Mouse (Mus musculus): Measurements from ENCODE around the gene Ptpn23. TPM values are rescaled to one million over a fixed set of nuclear protein-coding genes. Genes with fewer than 3 reads are reported as not detected.

The Ptpn23 gene
- total RNA-seq, 2 experiments from 2014 or later: 8.5 to 10.0 TPM

- Histone ChIP-seq H3K4me3 (no peak overlapping the region), H3K27ac (no peak overlapping the region)
- no peak for DNase-seq
- intact Hi-C loops (cut with DNase I): no loop called here
- TF ChIP-seq CTCF (IDR thresholded peaks at IDR 0.05): no peak
Observed at GRCm38 (mm10) chr9:110342008-110342407, 66.0 kb downstream of the Ptpn23 start.

- peak overlapping the region; percentile 28; the same call in 1 of the 2 replicates for H3K27ac ChIP-seq
- no peak overlapping the region for H3K4me3 ChIP-seq
- no peak for DNase-seq
- intact Hi-C loops (cut with DNase I): no loop called here
- TF ChIP-seq CTCF (IDR thresholded peaks at IDR 0.05): no peak
Observed at GRCm38 (mm10) chr9:110340037-110340750, 67.8 kb downstream of the Ptpn23 start.

Other genes with a start within 250 kb of the Ptpn23 start
- under 1 TPM in 1 of 2 experiments, not detected in 1; 0.25 TPM for gene Cspg5, start 164.4 kb downstream of the Ptpn23 start, total RNA-seq (2021)
- 1 to 10 TPM; 2.6 to 3.3 TPM for gene Elp6, start 103.0 kb downstream of the Ptpn23 start, total RNA-seq (2021)
- 10 to 100 TPM; 16.6 to 17.0 TPM for gene Scap, start 74.9 kb downstream of the Ptpn23 start, total RNA-seq (2021)
- not detected for gene Ngp, start 11.5 kb upstream of the Ptpn23 start, total RNA-seq (2021)
- gene Klhl18, start 68.5 kb upstream of the Ptpn23 start, total RNA-seq (2021): 1 to 10 TPM; 7.2 to 8.6 TPM
- gene Kif9, start 68.7 kb upstream of the Ptpn23 start, total RNA-seq (2021): under 1 TPM in 1 of 2 experiments, not detected in 1; 0.08 TPM
- gene Setd2, start 124.4 kb upstream of the Ptpn23 start, total RNA-seq (2021): 10 to 100 TPM; 32.9 to 35.4 TPM
- 1 to 10 TPM in 1 of 2 experiments, under 1 TPM in 1; 0.64 to 1.2 TPM for gene Nradd, start 216.2 kb upstream of the Ptpn23 start, total RNA-seq (2021)
- gene Nbeal2, start 245.9 kb upstream of the Ptpn23 start, total RNA-seq (2021): 1 to 10 TPM; 4.7 to 5.0 TPM
- 10 to 100 TPM; 43.4 to 51.7 TPM for gene Ccdc12, start 248.3 kb upstream of the Ptpn23 start, total RNA-seq (2021)

Measured in gastrocnemius, adult 2 months (tissue).